Mouse (Mus musculus) embryonic facial prominence, embryonic 10.5 days (tissue): ENCODE data around the gene Aspg. TPM values are rescaled to one million over a fixed set of nuclear protein-coding genes. Genes with fewer than 3 reads are reported as not detected.

Experiments used
- DNase-seq: peaks from one replicate; pipeline ENCODE4 v3.0.0-alpha.2; 2017; ENCODE audit warnings: low spot score
- H3K27ac ChIP-seq: fragments of 300-500 bp; sonication (generic); replicated peaks from 2 replicates; pipeline ENCODE4 v1.5.1; 2016; ENCODE audit warnings: mild to moderate bottlenecking
- H3K27me3 ChIP-seq: fragments of 300-500 bp; sonication (generic); replicated peaks from 2 replicates; pipeline ENCODE4 v1.6.1; 2016; ENCODE audit warnings: low read depth, mild to moderate bottlenecking; ENCODE audit not compliant: poor library complexity, severe bottlenecking
- H3K36me3 ChIP-seq: fragments of 300-500 bp; sonication (generic); replicated peaks from 2 replicates; pipeline ENCODE4 v1.6.1; 2016; ENCODE audit warnings: mild to moderate bottlenecking, moderate library complexity
- H3K4me1 ChIP-seq: fragments of 300-500 bp; sonication (generic); 2 replicates; pipeline ENCODE4 v1.6.1; 2016
- H3K4me3 ChIP-seq: fragments of 300-500 bp; sonication (generic); 2 replicates; pipeline ENCODE4 v1.5.1; 2016; ENCODE audit warnings: mild to moderate bottlenecking, moderate library complexity
- H3K9me3 ChIP-seq: fragments of 300-500 bp; sonication (generic); 2 replicates; pipeline ENCODE4 v1.6.1; 2016; ENCODE audit warnings: mild to moderate bottlenecking
- WGBS: fragments of 180-500 bp; shearing (Covaris S2); methylation state at CpG from one replicate; pipeline ENCODE4 v1.1.7; 2016; 5-methylcytosine and 5-hydroxymethylcytosine counted together
- polyA plus RNA-seq: library from polyadenylated mRNA; unstranded; fragments of >200 nt; fragmentation: Nextera tagmentation; extraction: Ambion mirVana; gene quantifications from 2 replicates; pipeline ENCODE4 v1.2.1, GENCODE M21; 2016

The Aspg gene
- 2.7 TPM in 2 replicates for polyA plus RNA-seq

GRCm38 (mm10) chr12:112106541-112106971 is at the start of gene Aspg:
TSS of gene Aspg (plus strand) at chr12:112106679.
- 1% methylated on average over 14 of the region's 14 CpGs for WGBS
- Histone ChIP-seq H3K27ac (peak within 1 kb of the TSS; percentile 57), H3K4me1 (peaks cover 20% of the 10 kb centered on the region), H3K9me3 (no peaks in the 10 kb centered on the region), H3K36me3 (no peaks in the 10 kb centered on the region), H3K27me3 (peaks cover 35% of the 10 kb centered on the region), H3K4me3 (peak within 1 kb of the TSS; percentile 51)
- DNase-seq = peak; percentile 66

GRCm38 (mm10) chr12:112077651-112078050 is 28.8 kb upstream of the Aspg start:
- H3K4me3 ChIP-seq = no peak overlapping the region
- no peaks in the 10 kb centered on the region for H3K36me3 ChIP-seq
- H3K9me3 ChIP-seq = no peaks in the 10 kb centered on the region
- H3K27me3 ChIP-seq = 0 out of 2 replicates have a peak, but pooled peaks cover 3% of the 10 kb centered on the region
- H3K4me1 ChIP-seq = peaks cover 5% of the 10 kb centered on the region; the same call in 1 of the 2 replicates
- DNase-seq = peak; percentile 76
- WGBS = 5% methylated on average over 6 of the region's 6 CpGs
- no peak overlapping the region for H3K27ac ChIP-seq

GRCm38 (mm10) chr12:112079911-112080310 is 26.6 kb upstream of the Aspg start:
- Histone ChIP-seq H3K36me3 (no peaks in the 10 kb centered on the region), H3K27me3 (0 out of 2 replicates have a peak, but pooled peaks cover 3% of the 10 kb centered on the region), H3K4me3 (no peak overlapping the region), H3K9me3 (no peaks in the 10 kb centered on the region), H3K27ac (no peak overlapping the region), H3K4me1 (peaks cover 5% of the 10 kb centered on the region; the same call in 1 of the 2 replicates)
- WGBS = 80% methylated on average over 8 of the region's 8 CpGs
- DNase-seq = no peak

- H3K9me3 ChIP-seq = no peaks in the 10 kb centered on the region
- H3K36me3 ChIP-seq = no peaks in the 10 kb centered on the region
Measured at GRCm38 (mm10) chr12:112080911-112081310, 25.6 kb upstream of the Aspg start.

GRCm38 (mm10) chr12:112082241-112082640 is 24.2 kb upstream of the Aspg start:
- Histone ChIP-seq H3K27me3 (0 out of 2 replicates have a peak, but pooled peaks cover 3% of the 10 kb centered on the region), H3K27ac (no peak overlapping the region), H3K36me3 (no peaks in the 10 kb centered on the region), H3K4me1 (peaks cover 8% of the 10 kb centered on the region; the same call in 1 of the 2 replicates), H3K4me3 (no peak overlapping the region), H3K9me3 (no peaks in the 10 kb centered on the region)
- DNase-seq = no peak
- 52% methylated on average over 1 of the region's 1 CpGs for WGBS

More at GRCm38 (mm10) chr12:112080911-112081310, 25.6 kb upstream of the Aspg start:
- 92% methylated on average over 4 of the region's 4 CpGs for WGBS
- no peak for DNase-seq
- Histone ChIP-seq H3K27me3 (0 out of 2 replicates have a peak, but pooled peaks cover 3% of the 10 kb centered on the region), H3K4me3 (no peak overlapping the region), H3K27ac (no peak overlapping the region), H3K4me1 (peaks cover 5% of the 10 kb centered on the region; the same call in 1 of the 2 replicates)

GRCm38 (mm10) chr12:112086250-112086649 is 20.2 kb upstream of the Aspg start:
- Histone ChIP-seq H3K9me3 (no peaks in the 10 kb centered on the region), H3K4me3 (no peak overlapping the region), H3K27ac (no peak overlapping the region), H3K4me1 (peaks cover 6% of the 10 kb centered on the region; the same call in 1 of the 2 replicates), H3K36me3 (no peaks in the 10 kb centered on the region), H3K27me3 (peaks cover 6% of the 10 kb centered on the region; the same call in 1 of the 2 replicates)
- no peak for DNase-seq
- WGBS = 93% methylated on average over 3 of the region's 3 CpGs

GRCm38 (mm10) chr12:112086726-112087125 is 19.8 kb upstream of the Aspg start:
- WGBS = 85% methylated on average over 6 of the region's 6 CpGs
- H3K27ac ChIP-seq = no peak overlapping the region
- no peak overlapping the region for H3K4me3 ChIP-seq
- H3K9me3 ChIP-seq = no peaks in the 10 kb centered on the region
- peaks cover 10% of the 10 kb centered on the region; the same call in 1 of the 2 replicates for H3K27me3 ChIP-seq
- no peaks in the 10 kb centered on the region for H3K36me3 ChIP-seq
- H3K4me1 ChIP-seq = peaks cover 6% of the 10 kb centered on the region; the same call in 1 of the 2 replicates
- no peak for DNase-seq

- no peak overlapping the region for H3K27ac ChIP-seq
- DNase-seq = no peak
- no peaks in the 10 kb centered on the region for H3K9me3 ChIP-seq
- H3K4me1 ChIP-seq = peaks cover 6% of the 10 kb centered on the region; the same call in 1 of the 2 replicates
- no peak overlapping the region for H3K4me3 ChIP-seq
- no peaks in the 10 kb centered on the region for H3K36me3 ChIP-seq
- H3K27me3 ChIP-seq = peaks cover 12% of the 10 kb centered on the region; the same call in 1 of the 2 replicates
- WGBS = 70% methylated on average over 12 of the region's 12 CpGs
Measured at GRCm38 (mm10) chr12:112088609-112089324, 17.7 kb upstream of the Aspg start.

- peaks cover 6% of the 10 kb centered on the region; the same call in 1 of the 2 replicates for H3K4me1 ChIP-seq
- no peak overlapping the region for H3K4me3 ChIP-seq
- peak; percentile 73 for DNase-seq
- 10% methylated on average over 12 of the region's 12 CpGs for WGBS
- H3K27ac ChIP-seq = no peak overlapping the region
- H3K27me3 ChIP-seq = peaks cover 12% of the 10 kb centered on the region; the same call in 1 of the 2 replicates
- H3K36me3 ChIP-seq = no peaks in the 10 kb centered on the region
- H3K9me3 ChIP-seq = no peaks in the 10 kb centered on the region
Measured at GRCm38 (mm10) chr12:112091054-112091453, 15.4 kb upstream of the Aspg start.

- Histone ChIP-seq H3K4me3 (no peak overlapping the region), H3K27me3 (peaks cover 10% of the 10 kb centered on the region; the same call in 1 of the 2 replicates), H3K27ac (no peak overlapping the region), H3K9me3 (no peaks in the 10 kb centered on the region), H3K36me3 (no peaks in the 10 kb centered on the region), H3K4me1 (peaks cover 3% of the 10 kb centered on the region; the same call in 1 of the 2 replicates)
- WGBS = 81% methylated on average over 8 of the region's 8 CpGs
- no peak for DNase-seq
Measured at GRCm38 (mm10) chr12:112094261-112094880, 12.1 kb upstream of the Aspg start.

- no peak for DNase-seq
- no peak overlapping the region for H3K4me3 ChIP-seq
- WGBS = 82% methylated on average over 13 of the region's 13 CpGs
- H3K4me1 ChIP-seq = peaks cover 3% of the 10 kb centered on the region; the same call in 1 of the 2 replicates
- no peak overlapping the region for H3K27ac ChIP-seq
- peaks cover 6% of the 10 kb centered on the region; the same call in 1 of the 2 replicates for H3K27me3 ChIP-seq
- H3K36me3 ChIP-seq = no peaks in the 10 kb centered on the region
- no peaks in the 10 kb centered on the region for H3K9me3 ChIP-seq
Measured at GRCm38 (mm10) chr12:112096051-112096732, 10.3 kb upstream of the Aspg start.

- 73% methylated on average over 8 of the region's 8 CpGs for WGBS
- no peak for DNase-seq
- no peak overlapping the region for H3K27ac ChIP-seq
Measured at GRCm38 (mm10) chr12:112096733-112097117, 9.8 kb upstream of the Aspg start.

More at GRCm38 (mm10) chr12:112096733-112097117, 9.8 kb upstream of the Aspg start:
- Histone ChIP-seq H3K27me3 (peaks cover 3% of the 10 kb centered on the region; the same call in 1 of the 2 replicates), H3K4me1 (peaks cover 6% of the 10 kb centered on the region; the same call in 1 of the 2 replicates), H3K4me3 (no peak overlapping the region), H3K36me3 (no peaks in the 10 kb centered on the region), H3K9me3 (no peaks in the 10 kb centered on the region)
